Mouse (Mus musculus) lung, adult 2 months (tissue): ENCODE data around the gene Myh14.

ENCODE experiments used
- CTCF ChIP-seq: fragments of 200-500 bp; IDR thresholded peaks from 2 replicates; pipeline ENCODE4 v1.5.1; 2011; ENCODE audit warnings: mild to moderate bottlenecking, low read length, control low read depth; ENCODE audit not compliant: insufficient read depth
- POLR2A ChIP-seq: fragments of 200-500 bp; IDR thresholded peaks from 2 replicates; pipeline ENCODE4 v1.6.1; 2011; ENCODE audit warnings: low read depth, mild to moderate bottlenecking, control low read depth, low read length, borderline replicate concordance; ENCODE audit errors: extremely low read depth

GRCm38 (mm10) chr7:44636684-44637083, 34.0 kb downstream of the Myh14 start:
- TF ChIP-seq CTCF: no peak
- TF ChIP-seq POLR2A: no peak
